Mouse (Mus musculus) layer of hippocampus, postnatal 10 days (tissue): ENCODE data around the gene Xrra1. TPM values are rescaled to one million over a fixed set of nuclear protein-coding genes. Genes with fewer than 3 reads are reported as not detected.
"Not testable (repeated sequence)": the region's sequence is repeated elsewhere in the genome, so short reads cannot be mapped to it uniquely, and the experiment has no call there.

Experiments
- DNase-seq, 2 experiments: peaks; one replicate each; pipeline ENCODE4 v3.0.0; 2021; ENCODE audit warnings: low spot score in 2 of 2
- long read RNA-seq: library from polyadenylated mRNA; stranded (forward); transcript quantifications from one replicate; pipeline ENCODE4 v2.0.0, GENCODE M21; 2023
- total RNA-seq, 2 experiments: library from RNA; stranded (reverse); gene quantifications; 2 replicates each; pipeline ENCODE4 v1.2.3; 2021

The Xrra1 gene
- total RNA-seq, result 1 to 10 TPM; 1.2 TPM
- long read RNA-seq, partial matches to known transcripts, result 1 of 2 reads
- long read RNA-seq, other reads (novel, unspliced or antisense), result 1 of 2 reads

DNA sequence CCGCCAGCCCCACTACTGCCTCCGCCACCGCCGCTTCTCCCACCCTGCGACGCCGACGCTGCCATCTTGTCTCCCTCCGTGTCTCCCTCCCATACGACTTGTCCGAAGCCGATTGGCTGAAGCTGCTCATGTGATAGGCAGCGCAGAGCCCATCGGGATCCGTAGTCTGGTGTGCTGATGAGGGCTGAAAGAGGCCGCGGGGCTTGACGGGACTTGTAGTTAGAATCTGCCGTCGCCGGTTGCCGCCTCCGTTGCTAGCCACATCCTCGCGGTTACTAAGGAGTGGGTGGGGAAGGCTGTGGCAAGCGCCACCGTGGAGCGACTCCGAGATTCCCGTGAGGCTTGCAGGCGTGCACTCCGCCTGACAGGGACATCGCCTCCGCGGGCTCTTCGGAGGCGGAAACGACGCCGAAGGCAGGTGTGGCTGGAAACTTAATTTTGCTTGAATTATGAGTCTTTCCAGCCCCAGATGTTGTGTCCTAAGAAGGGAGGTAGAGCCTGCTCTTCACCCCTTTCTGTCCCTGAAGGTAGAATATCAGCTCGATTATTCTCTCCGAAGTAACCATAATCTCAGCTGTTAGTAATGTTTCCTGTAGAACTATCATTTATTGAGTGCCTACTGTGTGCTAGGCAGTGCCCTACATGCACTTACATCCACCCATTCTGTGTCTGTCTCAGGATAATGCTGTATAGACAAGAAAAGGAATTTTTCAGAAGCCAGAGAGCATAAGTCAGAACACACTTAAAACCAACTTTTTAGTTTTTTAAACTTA lies at the start of gene Xrra1:
Xrra1 (plus strand) TSS at position 304 of the 773 bp plus-strand sequence.
- DNase-seq, result peak; percentile 94 to 95

DNA sequence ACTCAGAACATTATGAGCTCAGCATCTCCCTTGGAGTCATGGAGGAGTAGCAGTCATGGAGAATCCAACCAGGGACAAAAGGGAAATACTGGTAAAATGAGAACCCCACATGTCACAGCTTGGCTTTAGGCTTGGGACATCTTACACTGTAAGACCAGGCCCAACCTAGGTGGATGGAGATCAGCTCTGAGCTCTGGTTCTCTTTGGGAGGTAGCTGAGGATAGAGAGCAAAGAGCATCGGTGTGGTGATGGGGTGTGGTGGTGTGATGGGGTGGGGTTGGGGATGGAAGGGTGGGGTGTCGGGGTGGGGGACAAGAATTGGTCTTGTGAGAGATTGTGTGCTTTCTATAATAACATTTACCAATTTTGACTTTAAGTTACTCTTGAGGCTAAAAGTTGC lies 48.1 kb upstream of the Xrra1 start:
- no peak for DNase-seq

DNA sequence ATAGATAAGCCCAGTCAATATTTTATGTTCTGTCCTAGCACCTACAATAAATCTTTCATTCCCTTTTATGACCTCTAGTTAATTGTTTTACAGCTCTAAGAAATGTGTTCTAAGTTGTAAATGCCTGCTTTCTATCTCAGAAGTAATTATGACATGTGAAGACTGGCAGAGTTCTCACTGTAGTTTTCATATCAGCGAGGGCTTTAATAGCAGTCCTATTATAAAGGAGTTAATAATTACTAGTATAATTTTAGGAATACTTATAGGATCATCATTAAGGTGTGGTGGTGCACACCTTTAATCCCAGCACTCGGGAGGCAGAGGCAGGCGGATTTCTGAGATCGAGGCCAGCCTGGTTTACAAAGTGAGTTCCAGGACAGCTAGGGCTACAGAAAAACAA lies 47.3 kb upstream of the Xrra1 start:
- no peak for DNase-seq

DNA sequence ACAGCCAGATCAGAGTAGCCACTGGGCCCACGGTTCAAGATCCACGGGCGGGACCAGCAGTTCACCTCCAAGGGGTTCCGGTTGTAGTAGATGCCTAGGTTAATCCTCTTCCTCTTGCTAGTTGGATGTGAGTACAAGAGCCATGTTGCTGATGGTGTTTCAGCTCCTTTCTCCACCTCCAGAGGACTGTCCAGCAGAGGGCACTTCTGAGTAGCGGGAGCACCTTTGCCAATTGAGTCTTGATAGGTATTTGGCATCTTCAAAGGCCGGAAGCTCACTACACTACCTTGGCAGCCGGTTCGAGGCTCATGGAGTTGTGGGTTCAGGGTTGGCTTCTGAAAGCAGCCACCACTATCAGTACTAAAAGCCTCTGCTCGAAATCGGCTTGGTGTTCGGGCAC lies 45.5 kb upstream of the Xrra1 start:
- peak; percentile 17 to 22 for DNase-seq

DNA sequence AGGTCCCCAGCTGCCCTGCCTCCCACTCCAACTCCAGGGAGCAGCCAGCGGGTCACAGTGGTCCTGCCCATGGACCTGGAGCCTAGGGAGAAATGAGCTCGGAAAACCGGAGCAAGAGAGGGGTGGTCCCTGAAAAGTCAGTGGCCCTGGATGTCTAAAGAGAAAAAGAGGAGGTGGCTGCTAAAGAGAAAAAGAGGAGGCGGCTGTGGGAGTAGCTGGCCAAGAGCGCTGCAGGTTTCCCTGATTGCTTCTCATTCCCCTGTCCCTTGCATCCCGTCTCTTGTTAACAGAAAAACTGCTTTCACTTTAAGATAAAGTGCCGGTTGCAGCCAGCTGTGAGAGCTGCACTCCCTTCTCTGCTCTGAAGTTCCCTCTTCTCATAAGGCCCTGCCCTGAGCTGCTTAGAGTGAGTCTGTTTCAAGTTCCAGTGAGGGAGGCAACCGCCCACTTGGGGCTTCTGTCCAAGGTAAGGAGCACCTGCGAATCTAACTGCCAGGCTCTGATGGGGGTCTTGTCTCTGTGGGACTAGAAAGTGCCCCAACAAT lies 40.7 kb upstream of the Xrra1 start:
- DNase-seq, result not testable (repeated sequence)

DNA sequence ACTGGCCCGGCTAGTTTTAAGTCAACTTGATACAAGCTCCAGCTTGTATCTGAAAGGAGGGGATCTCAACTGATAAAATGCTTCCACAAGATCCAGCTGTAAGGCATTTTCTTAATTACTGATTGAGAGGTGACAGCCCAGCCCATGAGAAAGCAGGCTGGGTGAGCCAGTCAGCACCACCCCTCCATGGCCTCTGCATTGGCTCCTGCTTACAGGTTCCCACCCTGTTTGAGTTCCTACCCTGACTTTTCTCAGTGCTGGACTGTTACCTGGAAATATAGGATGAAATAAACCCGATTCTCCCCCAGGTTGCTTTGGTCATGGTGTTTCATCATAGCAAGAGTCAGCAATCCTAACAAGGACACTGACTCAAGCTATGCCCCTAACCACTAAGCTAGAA lies 37.0 kb upstream of the Xrra1 start:
- no peak for DNase-seq

DNA sequence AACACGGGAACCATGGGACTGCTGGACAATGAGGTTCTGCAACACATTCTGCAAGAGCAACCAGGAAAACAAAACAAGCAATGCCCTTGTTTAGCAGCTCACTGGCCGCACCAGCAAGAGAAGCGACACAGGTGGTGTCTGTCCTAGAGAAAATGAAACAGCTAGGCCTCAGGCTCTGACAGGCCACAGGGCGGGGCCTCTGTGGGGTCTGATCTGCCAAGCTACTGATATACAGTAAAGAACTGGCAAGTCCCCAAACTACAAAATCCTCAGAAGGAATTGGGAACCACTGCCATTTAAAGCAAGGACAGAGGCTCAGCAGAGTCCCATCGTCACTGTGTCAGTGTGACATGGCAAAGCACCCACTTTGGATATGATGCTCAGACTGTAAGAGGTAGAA lies 36.5 kb upstream of the Xrra1 start:
- DNase-seq, result no peak

DNA sequence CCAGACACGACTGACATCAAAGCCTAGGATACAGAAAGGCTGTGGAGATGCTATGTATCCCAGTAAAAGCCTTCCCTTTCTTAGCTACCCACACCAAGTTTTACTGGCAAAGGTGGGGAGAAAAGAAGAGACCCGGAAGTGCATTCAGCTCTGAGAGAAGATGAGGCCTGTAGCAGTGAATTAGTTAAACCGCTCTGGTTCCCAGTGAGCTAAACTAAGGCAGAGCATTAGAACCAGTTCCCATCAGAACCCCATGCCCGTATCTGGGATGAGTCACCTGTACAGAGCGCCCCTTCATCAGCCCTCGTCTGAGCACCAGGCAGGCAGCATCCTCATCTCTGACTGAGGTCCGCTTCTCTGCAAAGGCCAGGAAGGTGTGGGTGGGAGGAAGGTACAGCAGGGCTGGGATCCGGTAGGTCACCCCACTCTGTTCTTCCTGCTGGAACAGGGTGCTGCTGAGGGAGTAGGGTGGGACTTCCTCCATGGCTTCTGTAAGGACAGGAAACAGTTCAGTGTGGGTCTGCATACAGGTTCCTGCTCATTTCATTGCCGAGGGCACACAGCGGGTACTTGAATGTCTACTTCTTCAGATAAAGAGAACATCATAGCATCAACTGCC lies 35.8 kb upstream of the Xrra1 start:
- DNase-seq, result no peak

DNA sequence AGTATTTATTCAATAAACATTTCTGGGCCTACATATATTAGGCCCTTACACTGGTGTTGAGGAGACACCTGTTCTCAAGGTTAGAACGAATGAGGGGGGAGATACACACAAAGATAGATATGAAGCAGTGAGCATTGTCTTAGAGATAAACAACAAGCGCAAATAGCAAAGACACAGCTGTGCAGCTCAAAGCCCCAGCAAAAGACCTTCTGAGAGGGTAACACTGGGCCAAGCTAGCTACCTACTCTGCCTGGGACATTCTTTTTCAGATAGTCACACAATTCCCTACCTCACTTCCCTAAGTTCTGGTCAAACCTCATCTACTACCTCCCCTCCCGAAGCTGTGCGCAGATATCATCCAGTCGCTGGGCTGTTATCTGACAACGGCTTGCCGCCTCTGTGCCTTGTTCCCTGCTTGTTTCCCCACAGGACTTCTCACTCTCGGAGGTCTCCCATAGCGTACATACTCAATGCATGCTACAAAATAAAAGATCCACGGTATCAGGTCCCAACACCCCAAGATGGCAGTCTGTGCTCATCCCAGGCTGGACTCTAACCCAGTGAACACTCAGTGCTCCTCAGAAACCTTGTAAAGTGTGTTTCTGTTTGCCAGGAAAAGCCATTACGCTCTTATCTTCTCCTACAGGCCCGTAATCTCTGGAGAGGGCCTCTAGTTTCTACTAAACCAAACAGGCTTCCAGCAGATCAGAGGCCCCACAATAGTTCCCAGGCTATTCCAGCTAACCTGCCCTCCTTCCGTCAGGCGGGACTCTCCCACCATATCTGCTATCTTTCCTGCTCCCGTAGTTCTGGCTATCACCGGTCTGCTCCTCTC lies 34.0 kb upstream of the Xrra1 start:
- no peak for DNase-seq

DNA sequence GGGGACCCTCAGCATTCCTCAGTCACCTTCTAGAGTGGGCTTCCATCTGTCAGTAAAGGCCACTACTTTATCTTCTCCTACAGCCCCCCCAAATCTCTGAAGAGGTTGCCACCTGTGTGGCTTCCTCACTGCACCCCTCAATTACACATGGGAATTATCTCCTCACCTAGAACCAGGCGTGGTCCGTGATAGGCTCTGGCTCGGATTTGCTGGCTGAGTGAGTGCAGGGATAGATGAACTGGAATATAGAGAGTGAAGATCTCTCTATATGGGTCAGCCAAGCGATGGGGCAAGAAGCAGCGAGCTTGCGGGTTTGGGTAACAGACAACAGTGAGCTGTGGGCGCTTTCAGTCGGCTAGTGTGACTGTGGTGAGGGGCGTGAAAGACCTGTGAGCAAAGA lies 33.4 kb upstream of the Xrra1 start:
- DNase-seq, result no peak

DNA sequence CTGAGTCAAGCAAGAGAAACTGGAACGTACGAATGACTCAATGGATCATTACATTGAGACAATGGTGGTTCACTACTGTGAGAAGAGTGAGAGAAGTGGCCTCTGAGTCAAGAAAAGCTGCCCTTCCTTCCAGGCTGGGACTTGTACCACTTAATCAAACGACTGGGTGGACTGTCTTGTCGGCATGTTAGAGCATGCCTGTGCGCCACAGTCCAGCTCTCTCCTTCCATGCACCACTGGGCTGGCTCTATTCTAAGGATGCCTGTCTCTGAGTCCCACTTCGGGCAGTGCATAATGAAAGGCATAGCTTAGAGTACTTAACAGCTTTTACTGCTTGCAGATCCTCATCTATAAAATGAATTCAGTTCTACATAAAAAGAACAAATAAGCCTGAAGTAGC lies 32.8 kb upstream of the Xrra1 start:
- DNase-seq, result no peak

DNA sequence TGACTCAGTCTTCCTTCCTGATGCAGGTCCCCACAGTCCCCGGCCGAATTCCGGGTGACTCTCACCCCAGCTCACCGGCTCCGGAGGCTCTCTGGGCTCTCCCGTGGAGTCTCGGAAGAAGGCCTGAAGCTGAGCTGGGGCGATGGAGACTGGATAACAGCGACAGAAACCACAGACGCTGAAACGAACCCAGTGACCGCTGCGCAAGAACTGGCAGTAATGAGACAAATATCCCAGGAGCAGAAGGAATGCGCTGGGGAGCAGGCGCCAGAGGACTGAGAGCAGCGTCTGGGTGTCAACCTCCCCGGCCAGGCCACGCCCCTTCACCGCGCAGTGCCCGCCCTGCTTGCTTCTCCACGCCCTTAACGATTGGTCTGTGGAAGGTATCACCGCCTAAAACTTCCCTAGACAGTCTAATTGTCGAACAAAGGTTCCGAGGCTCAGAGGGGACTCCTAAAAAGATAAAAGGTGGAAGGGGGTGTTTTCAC lies 30.8 kb upstream of the Xrra1 start, which contains the start of gene Neu3:
Neu3 (minus strand) TSS at position 335 of the 488 bp plus-strand sequence.
- DNase-seq, result peak; percentile 87 to 90

DNA sequence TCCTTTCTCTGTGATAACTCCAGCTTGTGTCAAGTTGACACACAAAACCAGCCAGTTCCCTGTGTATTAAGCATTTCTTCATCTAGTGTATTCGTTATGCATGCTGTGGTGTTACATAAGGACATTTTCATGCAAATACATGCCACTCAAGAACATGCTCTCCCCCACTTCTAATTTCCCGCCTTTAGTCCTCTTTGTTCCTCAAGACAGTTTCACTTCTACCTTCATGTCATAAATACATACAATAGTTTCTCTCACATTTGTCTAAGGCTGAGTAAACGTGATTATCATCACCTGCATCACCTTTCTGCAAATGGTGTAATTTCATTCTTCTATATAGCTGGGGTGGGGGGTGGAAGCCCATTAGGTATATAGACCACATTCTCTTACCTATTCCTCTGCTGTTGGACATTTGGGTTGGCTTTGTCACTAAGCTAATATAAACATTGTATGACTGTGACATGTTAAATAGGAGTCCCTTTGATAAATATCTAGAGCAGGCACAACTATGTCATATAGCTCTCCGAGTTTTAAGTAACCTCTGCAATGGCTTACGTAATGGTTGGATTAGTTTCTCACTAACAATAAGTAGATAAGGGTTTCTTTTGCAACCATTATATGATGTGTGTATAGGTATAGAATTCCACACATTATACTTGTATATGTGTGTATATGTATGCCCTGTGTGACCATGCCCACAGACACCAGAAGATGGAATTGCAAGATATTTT lies 25.6 kb upstream of the Xrra1 start:
- DNase-seq, result no peak

DNA sequence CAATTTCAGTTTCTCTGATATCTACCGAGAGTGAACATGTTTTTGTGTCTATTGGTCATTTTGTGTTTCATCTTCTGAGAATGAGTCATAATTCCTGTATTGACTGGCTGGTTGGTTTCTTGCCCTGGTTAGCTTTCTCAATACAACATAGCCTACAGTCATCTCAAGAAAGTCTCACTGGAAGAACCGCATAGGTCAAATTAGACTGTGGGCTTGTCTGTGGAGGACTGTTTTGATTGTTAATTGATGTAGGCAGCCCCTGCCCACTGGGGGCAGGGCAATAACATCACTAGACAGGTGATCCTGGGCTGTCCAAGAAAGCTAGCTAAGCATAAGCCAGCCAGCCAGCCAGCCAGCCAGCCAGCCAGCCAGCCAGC lies 25.1 kb upstream of the Xrra1 start:
- DNase-seq, result no peak

DNA sequence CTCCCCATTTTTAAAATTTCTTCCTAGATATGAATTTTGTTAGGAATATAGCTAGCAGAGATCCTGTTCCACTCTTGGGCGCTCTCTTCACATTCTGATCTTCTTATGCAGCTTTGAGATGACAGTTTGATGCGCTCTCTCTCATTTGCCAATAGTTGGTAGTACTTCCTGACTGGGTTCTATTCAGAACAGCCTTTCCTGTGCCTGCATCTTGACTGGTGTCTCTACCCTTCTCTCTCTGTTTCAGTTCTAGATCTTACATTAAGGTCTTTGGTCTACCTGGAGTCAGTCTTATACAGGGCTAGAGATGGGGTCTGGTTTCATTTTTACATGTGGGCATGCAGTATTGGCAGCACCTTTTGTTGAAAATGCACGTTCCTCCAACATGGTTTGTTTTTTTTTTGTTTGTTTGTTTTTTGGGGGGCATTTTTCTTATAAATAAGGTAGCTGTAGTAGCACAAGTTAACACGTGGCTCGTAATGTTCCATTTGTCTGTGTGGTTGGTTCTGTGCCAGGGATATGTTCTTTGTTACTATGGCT lies 24.5 kb upstream of the Xrra1 start:
- DNase-seq, result no peak

DNA sequence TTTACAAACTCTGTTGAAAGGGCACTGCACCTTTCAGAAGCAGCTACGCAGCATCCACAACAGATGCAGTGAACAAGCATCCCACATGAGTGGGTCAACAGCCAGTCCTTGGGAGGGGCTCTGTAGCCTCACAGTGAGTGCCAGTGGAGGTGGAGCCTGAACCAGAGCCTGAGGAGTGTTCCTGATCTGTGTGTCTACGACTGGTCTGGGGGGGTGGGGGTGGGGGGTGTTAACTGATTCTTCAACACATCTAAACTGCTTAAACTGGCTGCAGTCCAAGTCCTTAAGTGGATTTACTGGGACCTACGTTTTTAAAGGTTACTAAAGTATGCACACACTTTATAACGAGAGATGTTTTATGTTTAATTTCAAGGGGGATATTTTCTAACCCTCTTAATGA lies 22.1 kb upstream of the Xrra1 start:
- DNase-seq, result no peak

DNA sequence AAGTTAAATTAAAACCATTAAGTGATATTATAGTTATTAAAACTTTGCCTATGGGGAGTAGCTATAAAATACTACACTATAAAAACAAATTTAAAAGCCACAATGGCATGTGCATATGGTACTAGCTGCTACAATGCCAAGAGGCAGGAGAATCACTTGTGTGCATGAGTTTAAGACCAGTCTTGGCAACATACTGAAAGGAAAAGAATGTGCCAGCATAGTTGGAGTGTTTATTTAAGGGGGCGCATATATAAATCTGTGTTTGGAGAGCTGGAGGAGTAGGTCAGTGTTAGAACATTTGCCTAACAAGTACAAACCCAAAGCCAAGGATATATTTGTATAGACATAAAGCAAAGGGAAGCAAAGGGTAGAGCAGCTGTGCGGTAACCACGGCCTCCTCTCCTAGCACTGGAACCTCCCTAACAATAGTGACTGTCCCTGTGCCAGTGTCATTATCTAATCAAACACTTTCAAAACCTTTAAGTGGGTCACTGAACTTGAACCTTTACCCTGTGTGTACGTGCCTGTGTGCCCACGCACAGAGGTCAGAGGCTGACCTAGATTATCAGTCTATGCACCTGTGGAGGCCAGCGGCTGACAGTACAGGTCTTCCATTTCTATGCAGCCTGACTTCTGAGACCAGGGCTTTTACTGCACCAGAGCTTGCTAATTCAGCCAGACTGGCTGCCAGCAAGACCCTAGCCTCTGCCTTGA lies 21.4 kb upstream of the Xrra1 start:
- no peak for DNase-seq

DNA sequence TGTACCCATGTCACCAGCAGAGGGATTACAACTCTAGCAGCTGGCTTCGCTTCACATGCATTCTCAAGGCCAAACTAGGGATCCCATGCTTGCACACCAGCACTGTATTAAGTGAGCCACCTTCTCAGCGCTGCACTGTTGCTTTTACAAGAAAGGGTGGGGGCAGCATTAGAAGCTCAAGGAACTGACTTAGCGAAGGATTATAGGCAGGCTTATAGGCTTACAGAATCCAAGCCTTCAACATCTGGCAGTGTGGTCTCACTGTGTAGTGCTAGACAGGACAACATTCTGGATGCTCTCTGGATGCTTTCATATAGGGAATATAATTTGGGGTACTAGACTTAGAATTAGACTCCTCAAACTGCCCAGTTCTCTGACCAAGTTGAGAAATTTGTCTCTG lies 20.7 kb upstream of the Xrra1 start:
- no peak for DNase-seq

DNA sequence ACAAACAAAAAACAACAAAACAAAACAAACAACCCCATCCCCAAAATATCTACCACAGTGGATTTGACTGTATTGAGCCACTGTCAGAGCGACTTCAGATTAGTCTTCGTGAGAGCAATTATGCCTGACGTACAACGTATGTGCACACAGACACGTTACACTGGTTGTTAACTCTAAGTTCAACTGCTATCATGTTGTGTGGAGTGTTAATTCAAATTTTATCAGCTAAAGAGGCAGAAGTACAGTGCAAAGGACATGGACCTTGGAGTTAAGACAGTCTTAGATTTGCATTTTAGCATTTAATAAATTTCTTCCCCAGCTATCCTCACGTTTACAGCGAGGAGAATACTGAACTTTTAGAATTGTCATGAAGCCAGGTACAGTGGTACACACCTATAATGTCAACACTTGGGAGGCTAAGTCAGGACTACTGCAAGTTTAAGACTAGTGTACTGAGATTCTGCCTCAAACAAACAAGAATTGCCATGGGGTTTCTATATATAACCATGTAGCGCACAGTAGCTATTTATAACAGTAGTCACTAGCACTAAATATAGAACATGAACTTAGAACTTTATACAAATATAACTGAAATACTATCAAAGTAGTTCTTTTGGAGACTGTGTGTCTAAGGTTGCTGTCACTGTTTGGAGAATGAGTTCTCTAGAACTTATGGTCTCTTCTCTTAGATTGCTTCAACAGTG lies 13.2 kb upstream of the Xrra1 start:
- DNase-seq, result no peak
